Mouse (Mus musculus) heart, adult 2 months (tissue): ENCODE data around the gene Tor1a. TPM values are rescaled to one million over a fixed set of nuclear protein-coding genes. Genes with fewer than 3 reads are reported as not detected.

Experiments used
- DNase-seq, 2 experiments: peaks; one replicate each; pipeline ENCODE4 v3.0.0; 2021
- H3K27ac ChIP-seq: fragments of 200-600 bp; 2 replicates; pipeline ENCODE4 v1.8.1; 2022
- H3K27me3 ChIP-seq: fragments of 200-500 bp; 2 replicates; pipeline ENCODE4 v1.6.1; 2012; ENCODE audit warnings: mild to moderate bottlenecking, low read length, inconsistent platforms, mixed read lengths; ENCODE audit not compliant: control insufficient read depth, insufficient read depth
- H3K36me3 ChIP-seq: fragments of 200-500 bp; 2 replicates; pipeline ENCODE4 v1.6.1; 2012; ENCODE audit warnings: low read length, inconsistent platforms; ENCODE audit not compliant: control insufficient read depth, insufficient read depth
- H3K4me1 ChIP-seq: fragments of 200-500 bp; 2 replicates; pipeline ENCODE4 v1.6.1; 2011; ENCODE audit warnings: low read length; ENCODE audit not compliant: control insufficient read depth, insufficient read depth
- H3K4me3 ChIP-seq: fragments of 200-600 bp; 2 replicates; pipeline ENCODE4 v1.8.1; 2022
- H3K79me2 ChIP-seq: fragments of 200-500 bp; replicated peaks from 2 replicates; pipeline ENCODE4 v1.6.1; 2012; ENCODE audit warnings: mild to moderate bottlenecking, inconsistent platforms, low read length, moderate library complexity, mixed read lengths; ENCODE audit not compliant: control insufficient read depth, insufficient read depth
- H3K9ac ChIP-seq: fragments of 200-500 bp; 2 replicates; pipeline ENCODE4 v1.6.1; 2012; ENCODE audit warnings: low read depth, mild to moderate bottlenecking, control low read depth, inconsistent platforms, low read length, mixed read lengths
- CTCF ChIP-seq: fragments of 200-600 bp; IDR thresholded peaks from 2 replicates; pipeline ENCODE4 v1.8.1; 2022; ENCODE audit warnings: antibody characterized with exemption, mild to moderate bottlenecking, moderate library complexity
- EP300 ChIP-seq: fragments of 200-500 bp; IDR thresholded peaks from 2 replicates; pipeline ENCODE4 v1.6.1; 2011; ENCODE audit warnings: low read depth, low read length, control low read depth; ENCODE audit not compliant: insufficient read depth
- POLR2A ChIP-seq: fragments of 200-500 bp; IDR thresholded peaks from 2 replicates; pipeline ENCODE4 v1.6.1; 2011; ENCODE audit warnings: mild to moderate bottlenecking, low read depth, low read length, control low read depth; ENCODE audit not compliant: insufficient read depth
- WGBS: fragments of 180-500 bp; shearing (Covaris S2); methylation state at CpG from one replicate; pipeline ENCODE4 v1.1.7; 2018; 5-methylcytosine and 5-hydroxymethylcytosine counted together
- intact Hi-C: fragments of 180-260 bp; cut with DNase I; formaldehyde crosslinking; loops from one replicate; pipeline ENCODE4 v1.15.1; 2025
- polyA plus RNA-seq: library from polyadenylated mRNA; depleted of rRNA; stranded (reverse); fragments of >200 nt; gene quantifications from 2 replicates; pipeline ENCODE4 v1.2.3, GENCODE M21; 2012
- total RNA-seq, 2 experiments: library from RNA; stranded (reverse); gene quantifications; 2 replicates each; pipeline ENCODE4 v1.2.3; 2021

Gene Tor1a
- total and polyA plus RNA-seq, 3 experiments = 9.6 to 11.3 (median 10.4) TPM

- intact Hi-C loops = no loop called here
- WGBS = 30% methylated on average over 14 of the region's 14 CpGs
- TF ChIP-seq EP300 (peak; percentile 13; the same call in 1 of the 2 replicates), POLR2A (no peak), CTCF (peak; percentile 76)
- DNase-seq = peak; percentile 76 to 82
- H3K4me1 ChIP-seq = peaks cover 8% of the 10 kb centered on the region
- no peaks in the 10 kb centered on the region for H3K36me3 ChIP-seq
- peak overlapping the region; percentile 47 for H3K27ac ChIP-seq
- no peaks in the 10 kb centered on the region for H3K79me2 ChIP-seq
- H3K9ac ChIP-seq = no peak overlapping the region
- no peaks in the 10 kb centered on the region for H3K27me3 ChIP-seq
- H3K4me3 ChIP-seq = no peak overlapping the region
Measured at GRCm38 (mm10) chr2:30927844-30928628, 39.7 kb downstream of the Tor1a start.

GRCm38 (mm10) chr2:30927151-30927781 is 40.5 kb downstream of the Tor1a start:
- TF ChIP-seq EP300 = no peak
- no peaks in the 10 kb centered on the region for H3K79me2 ChIP-seq
- H3K27ac ChIP-seq = peak overlapping the region; percentile 15
- 29% methylated on average over 9 of the region's 9 CpGs for WGBS
- intact Hi-C loops = no loop called here
- no peaks in the 10 kb centered on the region for H3K36me3 ChIP-seq
- peaks cover 8% of the 10 kb centered on the region for H3K4me1 ChIP-seq
- no peaks in the 10 kb centered on the region for H3K27me3 ChIP-seq
- DNase-seq = peak in 1 of 2 experiments; percentile 31
- no peak overlapping the region for H3K4me3 ChIP-seq
- no peak overlapping the region for H3K9ac ChIP-seq

GRCm38 (mm10) chr2:30926381-30926780 is 41.4 kb downstream of the Tor1a start:
- Histone ChIP-seq H3K4me1 (peaks cover 8% of the 10 kb centered on the region), H3K79me2 (no peaks in the 10 kb centered on the region), H3K4me3 (no peak overlapping the region), H3K27ac (no peak overlapping the region), H3K36me3 (no peaks in the 10 kb centered on the region), H3K9ac (no peak overlapping the region), H3K27me3 (no peaks in the 10 kb centered on the region)
- 79% methylated on average over 4 of the region's 4 CpGs for WGBS
- DNase-seq = no peak
- TF ChIP-seq CTCF (no peak), POLR2A (no peak), EP300 (no peak)
- intact Hi-C loops = no loop called here

- Histone ChIP-seq H3K27ac (no peak overlapping the region), H3K36me3 (no peaks in the 10 kb centered on the region), H3K4me3 (no peak overlapping the region), H3K79me2 (no peaks in the 10 kb centered on the region), H3K27me3 (no peaks in the 10 kb centered on the region), H3K4me1 (peaks cover 8% of the 10 kb centered on the region), H3K9ac (no peak overlapping the region)
- no peak for DNase-seq
- TF ChIP-seq EP300 = no peak
- TF ChIP-seq CTCF = no peak
- TF ChIP-seq POLR2A = no peak
- WGBS = 83% methylated on average over 4 of the region's 4 CpGs
- intact Hi-C loops = no loop called here
Measured at GRCm38 (mm10) chr2:30925181-30925580, 42.6 kb downstream of the Tor1a start.

GRCm38 (mm10) chr2:30923099-30923498 is 44.6 kb downstream of the Tor1a start:
- Histone ChIP-seq H3K9ac (no peak overlapping the region), H3K4me3 (no peak overlapping the region), H3K27me3 (no peaks in the 10 kb centered on the region), H3K79me2 (no peaks in the 10 kb centered on the region), H3K36me3 (no peaks in the 10 kb centered on the region), H3K27ac (no peak overlapping the region), H3K4me1 (peaks cover 4% of the 10 kb centered on the region)
- DNase-seq = no peak
- intact Hi-C loops = no loop called here
- WGBS = 74% methylated on average over 3 of the region's 3 CpGs
- TF ChIP-seq CTCF (no peak), POLR2A (no peak), EP300 (no peak)

- intact Hi-C loops = no loop called here
- no peaks in the 10 kb centered on the region for H3K4me1 ChIP-seq
- no peak overlapping the region for H3K27ac ChIP-seq
- DNase-seq = no peak
- H3K36me3 ChIP-seq = no peaks in the 10 kb centered on the region
- no peaks in the 10 kb centered on the region for H3K27me3 ChIP-seq
- no peaks in the 10 kb centered on the region for H3K79me2 ChIP-seq
- WGBS = 25% methylated on average over 7 of the region's 7 CpGs
- no peak for TF ChIP-seq CTCF
- TF ChIP-seq POLR2A = no peak
- TF ChIP-seq EP300 = no peak
- no peak overlapping the region for H3K4me3 ChIP-seq
- no peak overlapping the region for H3K9ac ChIP-seq
Measured at GRCm38 (mm10) chr2:30920216-30920615, 47.5 kb downstream of the Tor1a start.
